Mouse (Mus musculus) forebrain, embryonic 10.5 days (tissue): ENCODE data around the gene Ermard. TPM values are rescaled to one million over a fixed set of nuclear protein-coding genes. Genes with fewer than 3 reads are reported as not detected.
"Not testable (repeated sequence)": the region's sequence is repeated elsewhere in the genome, so short reads cannot be mapped to it uniquely, and the experiment has no call there.

Source experiments
- DNase-seq: peaks from one replicate; pipeline ENCODE4 v3.0.0-alpha.2; 2017; ENCODE audit warnings: low spot score; ENCODE audit errors: extremely low spot score
- H3K27ac ChIP-seq: fragments of 300-500 bp; sonication (generic); 2 replicates; pipeline ENCODE4 v1.5.1; 2016; ENCODE audit warnings: mild to moderate bottlenecking
- H3K27me3 ChIP-seq: fragments of 300-500 bp; sonication (generic); 2 replicates; pipeline ENCODE4 v1.6.1; 2016; ENCODE audit warnings: mild to moderate bottlenecking; ENCODE audit not compliant: poor library complexity, severe bottlenecking
- H3K36me3 ChIP-seq: fragments of 300-500 bp; sonication (generic); replicated peaks from 2 replicates; pipeline ENCODE4 v1.6.1; 2016; ENCODE audit warnings: mild to moderate bottlenecking, moderate library complexity
- H3K4me1 ChIP-seq: fragments of 300-500 bp; sonication (generic); 2 replicates; pipeline ENCODE4 v1.6.1; 2016
- H3K4me3 ChIP-seq: fragments of 300-500 bp; sonication (generic); 2 replicates; pipeline ENCODE4 v1.5.1; 2016; ENCODE audit warnings: mild to moderate bottlenecking, moderate library complexity
- H3K9me3 ChIP-seq: fragments of 300-500 bp; sonication (generic); 2 replicates; pipeline ENCODE4 v1.6.1; 2016; ENCODE audit warnings: mild to moderate bottlenecking, moderate library complexity
- WGBS: fragments of 180-500 bp; shearing (Covaris S2); methylation state at CpG from one replicate; pipeline ENCODE4 v1.1.7; 2016; 5-methylcytosine and 5-hydroxymethylcytosine counted together
- polyA plus RNA-seq: library from polyadenylated mRNA; unstranded; fragments of >200 nt; fragmentation: Nextera tagmentation; extraction: Ambion mirVana; gene quantifications from 2 replicates; pipeline ENCODE4 v1.2.1, GENCODE M21; 2016

The Ermard gene
- polyA plus RNA-seq, 1 experiment from 2014 or later: 98.4 TPM

DNA sequence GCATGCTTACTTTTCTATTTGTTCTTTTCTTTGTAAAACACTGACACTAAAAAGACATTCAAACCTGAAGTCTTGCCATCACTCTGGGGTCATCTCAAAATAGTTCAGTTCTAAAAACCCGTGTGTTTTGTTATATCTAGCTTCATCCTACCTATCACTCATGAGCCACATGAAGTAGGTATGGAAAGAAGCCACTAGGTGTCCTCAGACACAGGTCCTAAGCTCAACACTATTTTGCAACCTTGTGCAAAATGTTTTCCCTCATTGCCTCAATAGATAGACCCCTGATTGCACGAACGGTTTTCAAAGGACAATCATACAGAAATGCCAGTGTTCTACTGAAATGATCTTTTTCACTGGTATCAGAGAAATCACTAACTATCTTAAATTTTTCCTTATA, 553 bp upstream of the Ermard start:
- H3K36me3 ChIP-seq, H3K9me3 ChIP-seq, H3K4me3 ChIP-seq, H3K27me3 ChIP-seq, H3K27ac ChIP-seq, DNase-seq, H3K4me1 ChIP-seq: not testable (repeated sequence)
- WGBS: no CpG with 5 or more reads among the region's 3 CpGs

DNA sequence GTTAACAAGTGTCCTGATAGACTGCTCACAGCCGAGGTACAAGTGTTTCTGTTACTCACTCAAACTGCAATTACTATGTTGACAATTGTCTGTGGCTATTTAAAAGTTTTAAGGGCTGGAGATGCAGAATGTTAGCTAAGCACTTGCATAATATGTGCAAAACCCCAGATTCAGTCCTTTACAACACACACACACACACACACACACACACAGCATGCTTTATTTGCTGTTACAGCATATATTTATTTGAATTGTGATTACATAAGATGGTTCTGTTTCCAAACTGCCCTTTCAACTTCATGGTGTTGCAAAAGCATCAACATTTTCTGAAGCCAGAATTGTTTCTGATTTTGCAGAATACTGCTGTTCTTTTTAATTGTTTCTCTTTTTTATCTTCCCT, 9.3 kb downstream of the Ermard start:
- not testable (repeated sequence) for DNase-seq, H3K4me3 ChIP-seq, H3K4me1 ChIP-seq, H3K36me3 ChIP-seq, H3K27me3 ChIP-seq, H3K27ac ChIP-seq, H3K9me3 ChIP-seq
- WGBS: no CpG with 5 or more reads among the region's 1 CpGs

DNA sequence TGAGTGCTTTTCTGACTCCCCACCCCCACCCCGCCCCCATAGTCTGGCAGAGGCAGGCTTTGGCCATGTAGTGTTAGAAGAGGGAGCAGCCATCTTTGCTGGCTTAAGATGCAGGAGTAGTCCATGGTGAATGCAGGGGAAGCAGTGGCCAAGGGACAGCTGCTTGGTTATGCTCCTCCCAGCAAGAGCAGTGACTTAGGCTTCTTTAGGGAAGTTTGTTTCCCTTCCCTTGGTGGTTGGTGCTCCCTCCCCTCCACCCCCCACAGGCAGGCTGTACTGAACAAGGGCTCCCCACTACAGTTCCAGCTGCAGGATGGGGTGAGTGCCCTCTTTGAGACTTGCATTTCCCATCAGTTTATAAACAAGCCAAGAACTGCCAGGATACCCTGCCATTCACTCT, 11.8 kb downstream of the Ermard start:
- H3K36me3 ChIP-seq: peaks cover 25% of the 10 kb centered on the region
- not testable (repeated sequence) for H3K27me3 ChIP-seq, H3K4me1 ChIP-seq, H3K4me3 ChIP-seq, H3K27ac ChIP-seq, H3K9me3 ChIP-seq, DNase-seq
- 54% methylated on average over 1 of the region's 1 CpGs for WGBS

DNA sequence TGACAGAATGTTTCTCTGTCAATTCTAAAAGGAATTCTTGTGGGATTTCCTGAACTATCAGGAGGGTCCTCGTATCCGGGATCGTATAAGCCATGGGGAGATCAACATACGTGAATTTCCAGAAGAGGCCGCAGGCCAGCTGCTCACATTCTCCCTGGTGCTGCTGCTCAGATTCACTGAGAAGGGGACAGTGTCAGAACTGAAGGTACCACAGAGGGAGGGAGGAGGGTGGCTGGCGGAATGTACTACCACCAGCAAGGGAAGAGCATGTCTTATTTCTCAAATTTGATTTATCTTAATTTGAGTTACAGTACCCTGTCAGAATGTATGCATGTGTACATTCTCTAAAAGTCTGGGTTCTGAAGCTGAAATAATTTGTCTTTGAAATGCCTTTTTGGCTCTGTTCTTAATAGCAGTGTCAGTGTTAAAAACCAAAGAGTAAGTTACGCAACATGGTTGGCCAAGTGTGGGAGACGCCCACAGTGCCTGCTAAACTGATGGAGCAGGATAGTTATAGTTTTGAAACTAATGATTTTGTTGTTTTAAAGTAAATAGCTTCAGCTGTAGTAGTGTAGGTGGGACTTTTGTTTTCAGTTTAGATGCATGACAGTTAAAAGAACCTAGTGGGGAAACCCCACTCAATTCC, 12.3 kb downstream of the Ermard start:
- H3K27me3 ChIP-seq: not testable (repeated sequence)
- 97% methylated on average over 6 of the region's 8 CpGs for WGBS

DNA sequence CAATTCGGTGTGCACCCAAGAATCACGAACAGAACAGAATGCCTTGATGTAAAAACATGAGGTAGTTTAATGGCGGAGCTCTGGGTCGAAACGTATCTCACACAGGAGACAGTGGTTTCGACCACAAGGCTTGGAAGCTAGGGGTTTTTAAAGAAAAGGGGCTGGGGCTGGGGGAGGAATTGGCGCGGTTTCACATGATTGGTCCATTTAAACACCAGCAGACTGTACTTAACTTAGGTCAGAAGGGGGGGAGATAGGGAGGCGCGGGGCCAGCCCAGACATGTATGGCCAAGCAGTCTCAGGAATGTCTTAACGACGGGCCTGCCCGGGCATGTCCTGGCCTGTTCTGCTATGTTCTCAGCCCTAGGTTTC, 12.8 kb downstream of the Ermard start:
- peaks cover 36% of the 10 kb centered on the region for H3K36me3 ChIP-seq
- not testable (repeated sequence) for H3K9me3 ChIP-seq, DNase-seq, H3K4me1 ChIP-seq, H3K27ac ChIP-seq, H3K27me3 ChIP-seq, H3K4me3 ChIP-seq
- WGBS: 88% methylated on average over 13 of the region's 13 CpGs

More for the DNA sequence above, 12.3 kb downstream of the Ermard start:
- H3K4me3 ChIP-seq, H3K9me3 ChIP-seq, H3K4me1 ChIP-seq, H3K27ac ChIP-seq, DNase-seq: not testable (repeated sequence)
- peaks cover 31% of the 10 kb centered on the region for H3K36me3 ChIP-seq

DNA sequence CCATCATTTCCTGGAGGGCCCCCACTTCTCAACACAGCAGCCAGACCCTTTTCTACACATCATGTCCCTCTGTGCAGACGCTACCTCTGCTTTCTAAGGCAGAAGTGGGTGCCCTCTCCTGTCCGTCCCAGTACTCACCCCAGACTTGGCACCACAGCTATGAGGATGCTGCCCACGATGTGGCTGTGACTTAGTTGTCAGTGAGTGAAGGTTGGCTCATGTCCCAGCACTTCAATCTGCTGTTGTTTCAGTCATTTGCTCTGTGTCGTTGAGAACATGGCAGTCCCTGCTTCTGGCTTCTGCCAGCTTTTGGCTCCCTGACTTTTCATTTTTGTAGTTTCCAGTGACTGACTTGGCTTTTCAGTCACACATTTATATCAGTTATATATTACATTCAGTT, 14.9 kb downstream of the Ermard start:
- no peaks in the 10 kb centered on the region for H3K9me3 ChIP-seq
- H3K36me3 ChIP-seq: peaks cover 54% of the 10 kb centered on the region
- no peak for DNase-seq
- no peaks in the 10 kb centered on the region for H3K4me1 ChIP-seq
- no peaks in the 10 kb centered on the region for H3K27me3 ChIP-seq
- no peak overlapping the region for H3K4me3 ChIP-seq
- H3K27ac ChIP-seq: no peak overlapping the region
- WGBS: 88% methylated on average over 4 of the region's 4 CpGs

DNA sequence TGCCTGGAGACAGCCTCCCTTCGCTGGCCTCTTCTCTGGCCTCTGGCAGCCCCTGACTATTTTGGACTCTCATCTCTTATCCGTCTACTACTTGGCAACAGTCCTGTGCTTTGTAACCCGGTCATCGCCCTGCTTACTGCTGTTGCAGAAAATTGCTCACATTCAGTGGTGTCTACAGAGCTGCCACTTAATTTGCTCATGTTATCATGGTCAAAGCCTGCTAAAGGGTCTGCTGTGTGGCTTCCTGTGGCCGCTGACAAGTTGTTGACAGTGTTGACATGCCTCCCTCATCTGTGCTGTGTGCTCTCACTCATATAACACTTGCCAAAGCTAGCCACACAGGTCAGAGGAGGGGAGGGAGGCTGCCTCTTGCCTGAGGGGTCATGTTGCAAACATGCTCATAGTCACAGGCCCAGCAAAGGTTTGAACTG, 17.2 kb downstream of the Ermard start:
- Histone ChIP-seq H3K27me3 (no peaks in the 10 kb centered on the region), H3K27ac (no peak overlapping the region), H3K9me3 (no peaks in the 10 kb centered on the region), H3K4me1 (no peaks in the 10 kb centered on the region), H3K4me3 (no peak overlapping the region), H3K36me3 (peaks cover 77% of the 10 kb centered on the region)
- 92% methylated on average over 5 of the region's 5 CpGs for WGBS
- DNase-seq: no peak

DNA sequence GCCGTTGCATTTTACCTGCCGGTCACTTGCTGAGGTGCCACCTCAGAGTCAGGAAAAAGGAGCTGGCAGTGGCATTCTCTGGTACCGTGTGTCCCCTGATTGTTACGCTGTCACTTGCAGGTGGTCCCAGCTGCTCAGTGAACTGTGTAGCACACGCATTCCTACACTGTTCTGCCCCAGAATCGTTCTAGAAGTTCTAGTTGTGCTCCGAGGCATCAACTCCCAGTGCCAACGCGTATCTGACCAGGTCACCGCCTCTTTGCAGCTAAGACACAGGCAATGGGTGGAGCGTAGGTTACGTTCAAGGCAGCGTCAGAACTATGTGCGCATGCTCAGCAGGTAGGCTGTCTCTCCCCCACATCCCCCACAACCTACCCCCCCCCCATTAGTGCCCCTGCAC, 18.6 kb downstream of the Ermard start:
- H3K9me3 ChIP-seq: no peaks in the 10 kb centered on the region
- DNase-seq: no peak
- no peaks in the 10 kb centered on the region for H3K4me1 ChIP-seq
- H3K36me3 ChIP-seq: peaks cover 84% of the 10 kb centered on the region
- H3K27me3 ChIP-seq: no peaks in the 10 kb centered on the region
- WGBS: 96% methylated on average over 14 of the region's 14 CpGs
- H3K27ac ChIP-seq: no peak overlapping the region
- no peak overlapping the region for H3K4me3 ChIP-seq

DNA sequence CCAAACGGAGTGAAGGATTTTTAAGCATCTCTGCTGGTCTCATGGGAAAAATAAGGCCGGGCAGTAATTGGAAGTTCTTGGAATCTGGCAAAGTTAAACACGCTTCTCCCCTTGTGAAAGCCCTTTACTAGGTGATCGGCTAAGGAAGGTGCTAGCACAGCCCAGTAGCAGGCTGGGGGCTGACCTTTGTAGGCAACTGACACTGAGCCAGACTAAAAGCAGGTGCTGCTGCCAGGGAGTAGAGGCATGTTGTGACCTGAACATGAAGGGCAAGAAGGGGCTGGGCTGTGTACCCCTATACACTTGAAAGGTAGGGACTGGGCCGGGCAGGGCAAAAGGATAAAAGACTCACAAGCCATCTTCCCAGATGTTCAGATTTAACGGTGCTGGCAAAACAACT, 19.3 kb downstream of the Ermard start:
- Histone ChIP-seq H3K4me1 (no peaks in the 10 kb centered on the region), H3K27me3 (no peaks in the 10 kb centered on the region), H3K27ac (no peak overlapping the region), H3K4me3 (no peak overlapping the region), H3K36me3 (peaks cover 77% of the 10 kb centered on the region), H3K9me3 (no peaks in the 10 kb centered on the region)
- WGBS: 93% methylated on average over 6 of the region's 6 CpGs
- no peak for DNase-seq

DNA sequence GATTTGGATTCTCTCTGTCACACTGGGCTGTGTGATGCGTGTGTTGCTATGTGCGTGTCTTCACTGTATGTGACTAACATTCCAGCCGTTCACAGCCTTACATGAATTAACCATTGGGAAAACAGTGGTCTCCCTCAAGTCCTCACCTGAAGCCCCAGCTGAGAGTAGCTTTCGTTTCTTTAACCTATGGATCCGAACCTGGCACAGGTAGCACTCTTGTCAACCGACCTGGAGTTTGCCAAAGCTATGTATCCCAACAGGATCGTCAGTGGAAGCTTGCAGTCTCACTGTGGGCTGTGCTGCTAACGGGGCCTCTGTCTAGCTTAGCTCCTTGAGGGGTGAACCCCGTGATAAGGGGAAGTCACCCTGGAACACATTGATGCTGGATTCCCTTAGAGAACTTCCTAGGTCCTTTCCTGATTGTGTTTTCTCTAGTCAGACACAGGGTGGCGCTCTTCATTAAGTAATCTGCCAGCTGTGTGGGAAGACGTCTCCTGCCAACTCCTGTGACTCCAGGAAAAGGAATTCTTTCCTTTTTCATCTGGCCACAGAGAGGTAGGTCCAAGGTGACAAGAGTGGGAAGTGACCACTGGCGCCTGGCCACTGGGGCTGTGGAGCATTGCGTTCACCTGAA, 24.5 kb downstream of the Ermard start:
- Histone ChIP-seq H3K36me3 (peaks cover 34% of the 10 kb centered on the region), H3K27me3 (no peaks in the 10 kb centered on the region), H3K4me3 (peak overlapping the region; percentile 19; the same call in 1 of the 2 replicates), H3K27ac (peak overlapping the region; percentile 80), H3K4me1 (peaks cover 16% of the 10 kb centered on the region), H3K9me3 (no peaks in the 10 kb centered on the region)
- peak; percentile 64 for DNase-seq
- 43% methylated on average over 13 of the region's 13 CpGs for WGBS

DNA sequence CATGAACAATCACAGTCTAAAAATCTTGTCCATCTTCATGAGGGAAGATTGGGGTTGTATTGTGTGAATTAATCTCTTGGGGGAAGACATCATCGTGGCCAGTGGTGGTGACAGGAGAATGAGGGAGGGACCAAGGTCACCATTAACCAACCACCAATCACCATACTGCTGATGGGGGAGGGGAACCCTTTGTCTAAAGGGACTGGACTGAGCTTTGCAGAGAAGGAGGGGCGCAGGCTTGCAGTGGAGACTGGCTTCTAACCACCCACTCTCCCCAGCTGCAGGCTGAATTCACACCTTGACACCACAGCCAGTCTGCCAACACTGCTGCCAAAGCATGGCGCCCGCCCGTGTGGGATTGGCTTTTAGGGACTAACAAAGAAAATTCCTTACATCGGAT, 25.1 kb downstream of the Ermard start:
- H3K36me3 ChIP-seq: peaks cover 29% of the 10 kb centered on the region
- H3K27ac ChIP-seq: peak overlapping the region; percentile 80

DNA sequence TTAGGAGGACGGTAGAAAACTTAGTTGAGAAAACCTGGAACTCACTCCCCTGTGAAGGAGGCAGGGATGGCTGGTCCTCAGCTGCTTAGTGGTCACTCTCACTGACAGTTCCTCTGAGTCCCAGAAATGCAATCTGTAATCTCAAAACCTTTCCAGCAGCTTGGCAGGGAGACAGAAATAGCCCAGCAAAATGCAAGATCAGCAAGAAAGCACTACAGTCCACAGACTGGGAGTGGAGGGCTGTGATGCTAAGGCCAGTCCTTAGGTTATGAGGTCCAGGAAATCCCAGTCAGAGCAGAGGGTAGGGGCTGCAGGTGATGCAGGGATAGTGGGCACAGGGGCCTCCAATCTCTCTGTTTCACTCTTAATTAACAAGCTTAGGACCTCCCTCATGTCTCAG, 25.9 kb downstream of the Ermard start:
- H3K27ac ChIP-seq: no peak overlapping the region
- WGBS: 71% methylated on average over 1 of the region's 1 CpGs

More for the DNA sequence above, 25.1 kb downstream of the Ermard start:
- Histone ChIP-seq H3K4me3 (peak overlapping the region; percentile 19; the same call in 1 of the 2 replicates), H3K4me1 (peaks cover 16% of the 10 kb centered on the region), H3K27me3 (no peaks in the 10 kb centered on the region), H3K9me3 (no peaks in the 10 kb centered on the region)
- 44% methylated on average over 6 of the region's 6 CpGs for WGBS
- peak; percentile 52 for DNase-seq

DNA sequence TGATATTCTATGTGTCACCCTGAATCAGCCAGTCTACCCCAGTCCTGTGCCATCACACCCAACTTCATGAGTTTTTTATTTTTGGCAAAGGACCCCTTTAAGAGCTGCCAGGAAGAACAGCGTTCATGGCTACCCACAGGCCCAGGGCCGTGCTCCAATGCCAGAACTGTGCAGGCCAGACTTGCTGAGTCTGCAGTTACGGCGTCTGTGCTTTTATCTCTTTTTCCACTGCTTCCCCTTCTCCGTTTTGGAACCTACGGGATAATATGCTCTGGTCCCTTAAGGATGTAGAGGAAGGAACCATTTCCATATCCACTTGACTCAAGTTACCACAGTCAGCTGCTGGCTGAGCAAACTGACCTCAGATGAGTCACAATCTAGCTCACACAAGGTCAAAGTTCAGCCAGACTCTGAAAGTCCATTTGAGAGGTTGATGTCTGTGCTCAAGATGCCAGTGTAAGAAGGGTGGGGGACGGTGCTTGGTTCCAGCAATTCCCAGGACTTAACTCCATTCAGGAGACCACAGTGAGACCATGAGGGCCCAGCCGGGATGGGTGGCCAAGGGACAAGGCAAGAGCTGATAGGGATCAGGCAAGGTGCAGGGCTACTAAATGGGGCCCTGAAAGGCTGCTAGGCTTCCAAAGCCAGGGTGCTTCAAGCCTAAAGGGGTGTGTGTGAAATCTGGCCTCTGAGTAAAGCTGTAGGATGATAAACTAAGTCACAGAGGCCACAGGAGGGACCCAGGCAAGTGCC, 27.2 kb downstream of the Ermard start:
- Histone ChIP-seq H3K9me3 (no peaks in the 10 kb centered on the region), H3K4me1 (peaks cover 16% of the 10 kb centered on the region), H3K36me3 (peaks cover 8% of the 10 kb centered on the region), H3K4me3 (no peak overlapping the region), H3K27me3 (no peaks in the 10 kb centered on the region), H3K27ac (no peak overlapping the region)
- DNase-seq: no peak
- 79% methylated on average over 8 of the region's 8 CpGs for WGBS

More for the DNA sequence above, 25.9 kb downstream of the Ermard start:
- H3K4me3 ChIP-seq: no peak overlapping the region
- H3K4me1 ChIP-seq: peaks cover 16% of the 10 kb centered on the region
- no peak for DNase-seq
- H3K36me3 ChIP-seq: peaks cover 21% of the 10 kb centered on the region
- H3K9me3 ChIP-seq: no peaks in the 10 kb centered on the region
- H3K27me3 ChIP-seq: no peaks in the 10 kb centered on the region
